Mouse (Mus musculus) cerebellum, adult 11-12 months (tissue): Measurements from ENCODE around the gene Pip4p1.
"Not testable (repeated sequence)": the region's sequence is repeated elsewhere in the genome, so short reads cannot be mapped to it uniquely, and the experiment has no call there.

Experiments used
- DNase-seq: peaks from one replicate; pipeline ENCODE4 v3.0.0; 2022

Gene Pip4p1

DNA sequence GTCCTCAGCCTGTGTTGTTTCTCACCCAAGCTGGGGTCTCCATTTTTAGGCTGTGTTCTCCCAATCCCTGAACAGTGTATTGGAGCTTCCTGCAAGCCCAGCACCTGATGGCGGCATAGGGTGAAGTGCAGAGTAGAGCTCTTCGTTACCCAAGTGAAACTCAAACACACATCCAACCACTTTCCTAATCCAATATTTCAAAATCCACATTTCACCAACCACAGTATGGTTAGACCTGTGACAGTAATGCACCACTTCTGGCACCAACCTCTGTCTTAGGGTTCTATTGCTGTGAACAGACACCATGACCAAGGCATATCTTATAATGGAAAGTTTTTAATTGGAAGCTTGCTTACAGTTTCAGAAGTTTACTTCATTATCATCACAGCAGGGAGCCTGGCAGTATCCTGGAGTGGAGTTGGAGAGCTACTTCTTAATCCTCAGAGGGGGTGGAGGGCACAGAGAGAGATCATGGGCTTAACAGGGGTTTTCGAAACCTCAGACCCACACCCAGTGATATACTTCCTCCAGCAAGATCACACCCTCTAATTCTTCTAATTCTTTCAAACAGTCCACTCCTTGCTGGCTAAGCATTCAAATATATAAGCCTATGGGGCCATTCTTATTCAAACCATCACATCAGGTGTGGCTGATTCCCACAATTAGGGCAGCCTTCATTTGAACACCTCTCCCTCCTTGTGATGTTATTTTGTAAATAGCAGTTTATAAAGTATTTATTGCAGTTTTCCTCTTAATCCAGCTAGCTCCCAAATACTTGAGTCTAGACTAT, 7.7 kb upstream of the Pip4p1 start:
- DNase-seq, result no peak

DNA sequence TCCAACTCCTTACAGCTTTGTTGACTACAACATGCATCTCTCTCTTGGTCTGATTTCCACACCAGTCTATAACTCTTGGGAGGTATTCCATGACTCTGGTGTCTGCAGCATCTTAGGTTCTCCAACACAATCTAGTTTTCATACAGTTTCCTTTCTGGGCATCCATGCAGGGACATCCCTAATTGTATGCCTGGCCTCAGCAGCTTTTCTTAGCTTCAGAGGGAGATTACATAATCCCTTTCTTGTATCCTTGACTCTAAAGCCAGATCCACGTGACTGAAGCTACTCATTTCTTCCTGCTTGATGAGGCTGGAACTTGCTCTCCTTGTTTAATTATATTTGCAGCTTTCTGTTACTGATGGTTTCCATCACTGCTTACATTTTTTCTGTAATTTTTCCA, 6.0 kb upstream of the Pip4p1 start:
- no peak for DNase-seq

DNA sequence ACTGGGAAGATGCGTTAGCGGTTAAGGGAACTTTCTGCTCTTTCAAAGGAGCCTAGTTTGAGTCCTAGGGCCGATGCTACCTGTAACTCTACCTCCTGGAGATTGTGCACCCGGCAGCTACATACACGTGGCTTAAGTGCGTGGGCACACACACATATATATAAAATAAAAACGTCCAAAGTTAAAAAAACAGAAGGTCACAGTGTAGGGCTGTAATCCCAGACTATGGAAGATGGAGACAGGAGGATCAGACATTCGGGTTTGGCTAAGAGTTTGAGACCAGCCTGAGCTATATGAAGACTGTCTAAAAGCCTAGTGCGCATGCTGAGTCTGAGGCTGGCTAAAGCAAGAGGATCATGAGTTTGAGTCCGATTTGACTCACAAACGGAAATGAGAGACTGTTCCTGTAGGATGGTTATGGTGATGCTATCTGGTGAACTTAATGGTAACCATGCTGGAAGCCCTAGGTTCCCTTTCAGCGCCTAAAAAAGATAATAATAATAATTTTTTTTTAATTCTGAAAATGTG, 901 bp upstream of the Pip4p1 start:
- DNase-seq, result no peak

DNA sequence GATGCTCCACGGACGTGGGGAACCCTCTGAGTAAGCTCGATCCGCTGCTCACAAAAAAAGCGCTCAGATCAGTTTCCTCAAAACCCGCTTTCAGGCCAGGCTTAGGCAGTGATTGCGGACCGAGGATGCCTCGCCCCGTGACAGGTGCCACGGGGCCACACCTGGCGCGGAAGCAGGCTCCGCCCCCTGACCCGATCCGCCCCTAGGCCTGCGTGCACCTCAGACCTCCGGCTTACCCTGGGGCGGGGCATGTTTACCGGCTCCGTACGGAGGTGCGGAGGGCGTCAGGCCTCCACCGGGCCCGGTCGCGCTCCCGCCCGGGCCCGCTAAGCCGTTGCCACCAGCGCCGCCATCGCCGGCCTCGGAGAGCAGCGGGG, 291 bp downstream of the Pip4p1 start:
- no peak for DNase-seq

DNA sequence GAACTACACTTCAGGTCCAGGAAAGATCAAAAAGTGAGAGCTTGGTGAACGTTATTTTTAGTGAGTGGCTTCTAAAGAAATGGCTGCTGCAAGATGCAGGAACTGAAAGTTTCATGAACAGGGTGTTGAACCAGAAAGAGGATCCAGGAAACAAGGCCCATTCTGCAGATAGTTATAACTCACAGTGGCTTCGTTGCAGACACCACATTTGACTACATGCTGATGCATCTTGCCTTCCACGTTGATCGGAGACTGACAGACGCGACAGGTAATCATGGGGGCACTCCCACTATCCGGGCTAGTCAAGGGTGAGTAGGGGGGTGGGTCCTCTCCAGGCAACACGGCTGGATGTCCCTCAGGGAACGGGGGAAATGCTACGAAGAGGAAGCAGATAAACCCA, 705 bp downstream of the Pip4p1 start:
- no peak for DNase-seq

DNA sequence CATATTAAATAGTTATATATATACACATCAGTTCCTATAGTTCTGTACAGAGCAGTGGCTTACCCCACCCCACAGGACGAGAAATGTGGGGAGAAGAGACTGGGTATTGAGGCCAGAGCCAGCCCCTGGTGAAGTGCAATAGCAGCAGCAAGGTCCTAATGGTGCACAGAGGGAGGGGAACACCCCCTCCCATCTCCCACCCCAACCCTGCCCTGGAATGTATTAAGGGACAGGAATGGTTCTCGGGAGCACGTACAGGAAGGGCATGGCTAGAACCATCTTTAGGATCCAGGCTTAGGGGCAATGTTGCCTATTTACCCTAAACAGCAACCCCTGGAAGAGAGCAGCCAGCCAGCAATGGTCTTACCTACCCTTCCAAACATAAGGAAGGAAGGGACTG, 3.3 kb downstream of the Pip4p1 start:
- no peak for DNase-seq

DNA sequence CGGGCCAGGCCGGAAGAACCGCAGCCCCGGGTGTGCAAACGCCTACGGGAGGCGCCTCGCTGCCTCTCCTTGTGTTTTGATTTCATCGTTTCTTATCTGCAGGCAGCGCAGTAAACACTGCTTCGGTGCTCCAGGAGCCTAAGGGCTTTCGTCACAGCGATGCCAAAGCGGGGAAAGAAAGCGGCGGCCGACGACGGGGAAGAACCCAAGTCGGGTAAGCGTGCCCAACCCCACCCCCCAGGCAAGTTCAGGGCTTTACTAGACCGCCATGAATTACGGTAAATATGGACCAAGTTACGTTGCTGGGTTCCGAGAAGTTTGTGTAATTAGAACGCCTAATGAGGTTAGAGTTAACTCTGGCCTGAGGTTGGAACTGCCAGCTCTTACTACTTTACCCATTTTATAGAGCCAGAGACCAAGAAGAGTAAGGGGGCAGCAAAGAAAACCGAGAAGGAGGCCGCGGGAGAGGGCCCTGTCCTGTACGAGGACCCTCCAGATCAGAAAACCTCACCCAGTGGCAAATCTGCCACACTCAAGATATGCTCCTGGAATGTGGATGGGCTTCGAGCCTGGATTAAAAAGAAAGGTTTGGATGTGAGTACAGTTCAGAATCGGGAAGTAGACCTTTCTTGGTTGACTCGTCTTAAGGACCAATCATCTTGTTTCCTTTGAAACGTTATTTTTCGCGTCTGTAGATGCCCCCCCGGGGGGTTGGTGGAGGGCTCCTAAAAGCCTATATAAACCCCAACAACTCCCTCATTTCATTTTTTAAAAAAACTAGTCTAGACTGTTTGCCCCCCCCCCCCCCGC, 5.3 kb downstream of the Pip4p1 start:
- DNase-seq, result peak; percentile 29

DNA sequence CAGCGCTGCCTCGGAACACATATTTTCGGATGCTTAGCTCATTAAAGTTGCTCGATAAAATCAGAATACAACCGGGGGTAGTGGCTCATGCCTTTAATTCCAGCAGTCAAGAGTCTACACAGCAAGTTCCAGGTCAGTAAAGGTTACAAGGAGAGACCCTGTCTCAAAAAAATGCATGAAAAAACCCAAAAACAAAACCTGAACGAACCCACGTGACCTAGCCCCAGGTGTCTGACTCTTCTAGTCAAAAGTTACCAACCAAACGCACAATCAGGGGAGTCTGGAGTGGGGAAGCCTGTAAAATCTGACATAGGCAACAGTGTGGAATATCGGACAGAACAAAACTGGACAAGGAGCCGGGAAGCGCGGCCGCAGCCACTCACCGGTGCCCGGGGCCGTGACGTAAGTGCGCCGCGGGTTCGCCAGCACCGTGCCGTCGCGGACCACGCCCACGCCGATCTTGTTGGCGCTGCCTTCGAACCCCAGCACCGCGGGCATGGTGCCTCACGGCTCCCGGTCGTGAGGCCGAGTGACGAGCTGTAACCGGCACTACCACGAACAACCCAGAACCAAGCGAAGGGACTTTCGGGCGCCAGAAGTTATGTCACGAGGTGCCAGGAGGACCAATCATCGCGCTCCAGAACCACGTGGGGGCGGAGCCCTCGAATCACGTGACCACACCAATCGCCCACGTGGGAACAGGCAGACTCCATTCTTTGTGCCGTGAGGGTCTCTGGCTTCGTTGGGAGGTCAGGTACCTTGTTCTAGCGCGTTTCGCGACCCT, 6.2 kb downstream of the Pip4p1 start, which contains the start of the genes Osgep and Apex1:
TSS of gene Osgep (minus strand) at position 613 of the 784 bp plus-strand sequence.
TSS of gene Apex1 (plus strand) at position 688 of the 784 bp plus-strand sequence.
- peak; percentile 97 for DNase-seq

DNA sequence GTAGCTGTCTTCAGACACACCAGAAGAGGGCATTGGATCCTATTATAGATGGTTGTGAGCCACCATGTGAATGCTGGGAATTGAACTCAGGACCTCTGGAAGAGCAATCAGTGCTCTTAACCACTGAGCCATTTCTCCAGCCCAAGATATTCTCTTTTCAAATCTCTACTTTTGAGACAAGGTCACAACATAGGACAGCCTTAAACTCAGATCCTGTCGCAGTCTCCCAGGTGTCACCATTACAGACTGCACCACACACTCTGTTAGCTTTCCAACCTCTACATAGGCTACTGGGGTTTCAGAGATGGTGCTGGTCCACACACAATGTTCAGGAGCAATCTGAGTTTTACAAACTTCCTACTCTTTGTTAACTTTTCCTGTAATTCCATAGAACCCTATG, 7.2 kb downstream of the Pip4p1 start:
- DNase-seq, result not testable (repeated sequence)

DNA sequence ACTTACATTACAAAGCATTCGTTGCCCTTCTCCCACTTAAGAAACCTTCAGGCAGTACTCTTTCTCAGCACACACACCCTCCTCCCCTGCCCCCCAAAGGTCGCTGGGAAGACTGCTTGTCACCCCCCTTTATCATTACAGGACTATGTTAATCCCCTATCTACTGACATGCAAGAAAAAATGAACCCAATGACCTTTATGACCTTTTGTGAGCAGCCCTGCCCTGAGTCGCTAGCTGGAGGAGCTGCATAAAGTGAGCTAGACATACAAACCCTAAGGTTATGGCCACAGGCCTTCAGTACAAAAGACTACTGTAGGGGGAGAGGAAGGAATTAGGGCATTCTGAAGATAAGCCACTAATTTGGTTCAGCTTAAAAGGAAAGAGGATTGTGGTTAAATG, 19.3 kb downstream of the Pip4p1 start:
- no peak for DNase-seq

DNA sequence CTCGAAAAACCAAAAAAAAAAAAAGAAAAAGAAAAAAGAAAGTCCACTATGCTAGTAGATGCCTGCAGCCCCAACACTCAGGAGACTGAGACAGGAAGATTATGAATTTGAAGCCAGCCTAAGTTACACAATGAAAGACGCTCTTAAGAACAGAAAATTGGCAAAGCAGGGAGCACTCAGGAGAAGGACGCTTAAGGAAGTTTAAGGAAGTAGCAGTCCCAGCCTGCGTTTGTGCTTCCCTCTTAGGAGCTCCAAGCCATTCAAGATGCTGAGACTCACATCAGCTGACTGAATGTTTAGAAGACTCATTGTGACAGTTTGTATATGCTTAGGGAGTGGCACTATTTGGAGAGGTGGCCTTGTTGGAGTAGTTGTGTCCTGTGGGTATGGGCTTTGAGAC, 22.5 kb downstream of the Pip4p1 start:
- no peak for DNase-seq

DNA sequence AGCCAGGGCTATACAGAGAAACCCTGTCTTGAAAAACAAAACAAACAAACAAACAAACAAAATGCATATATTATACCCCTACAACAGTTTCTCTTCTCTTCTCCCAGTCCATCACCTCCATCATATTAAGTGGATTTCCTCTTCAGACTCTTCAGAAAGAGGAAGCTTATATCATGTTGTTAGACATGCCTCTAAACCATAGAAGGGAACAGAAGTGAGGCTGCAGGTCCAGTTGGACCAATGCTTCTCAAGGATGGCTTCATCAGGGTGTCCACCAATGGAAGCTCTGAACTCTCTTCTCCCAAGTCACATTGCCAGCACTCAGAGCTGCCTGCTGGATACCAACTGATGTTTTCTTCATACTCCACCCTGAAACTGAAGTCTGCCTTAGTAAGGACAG, 25.3 kb downstream of the Pip4p1 start:
- not testable (repeated sequence) for DNase-seq

DNA sequence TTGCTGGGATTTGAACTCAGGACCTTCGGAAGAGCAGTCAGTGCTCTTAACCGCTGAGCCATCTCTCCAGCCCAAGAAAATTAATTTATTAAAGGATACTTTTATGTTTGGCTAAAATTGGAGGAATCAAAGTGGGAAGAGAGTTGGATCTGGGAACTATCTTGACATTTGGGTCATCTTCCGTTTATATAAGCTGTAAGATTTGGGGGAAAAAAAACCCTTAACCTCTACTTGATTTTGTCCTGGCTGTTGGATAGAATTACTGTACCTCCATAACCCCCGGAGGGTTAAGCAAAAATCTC, 25.9 kb downstream of the Pip4p1 start:
- no peak for DNase-seq

DNA sequence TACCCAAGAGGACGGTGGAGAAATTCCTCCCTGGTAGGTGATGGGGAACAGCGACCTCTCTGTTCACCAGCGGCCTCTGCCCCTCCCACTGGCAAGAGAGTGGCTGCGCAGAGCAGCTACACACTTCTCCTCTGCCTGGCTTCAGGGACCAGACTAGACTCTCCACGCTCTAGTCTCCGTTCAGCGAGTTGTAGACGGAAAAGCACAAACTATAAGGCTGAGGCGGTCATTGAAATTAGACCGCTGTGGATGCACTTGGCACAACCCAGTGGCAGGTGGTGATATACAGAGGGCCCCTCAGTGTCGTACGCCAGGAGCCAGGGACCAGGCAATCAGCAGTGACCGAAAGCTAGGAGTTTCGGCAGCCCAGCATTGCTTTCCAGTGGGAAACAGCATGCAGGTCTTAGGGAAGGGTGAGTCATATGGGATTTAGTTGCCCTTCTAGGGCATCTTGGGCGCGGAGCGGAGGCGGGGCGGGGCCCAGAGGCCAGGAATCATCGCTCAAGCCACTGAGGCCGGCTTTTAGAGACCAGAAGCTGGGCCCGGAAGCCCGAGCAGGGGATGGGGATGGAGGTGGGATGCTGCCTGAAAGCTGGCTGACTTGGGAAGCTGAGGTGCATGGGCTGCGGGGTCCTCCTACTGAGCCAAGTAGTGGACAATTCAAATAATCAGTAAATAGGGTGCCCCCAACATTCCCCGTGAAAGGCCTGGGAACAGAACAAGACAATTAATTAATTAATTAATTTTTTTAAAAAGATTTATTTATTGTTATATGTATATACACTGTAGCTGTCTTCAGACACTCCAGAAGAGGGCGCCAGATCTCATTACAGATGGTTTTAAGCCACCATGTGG, 26.5 kb downstream of the Pip4p1 start:
- peak; percentile 71 for DNase-seq

DNA sequence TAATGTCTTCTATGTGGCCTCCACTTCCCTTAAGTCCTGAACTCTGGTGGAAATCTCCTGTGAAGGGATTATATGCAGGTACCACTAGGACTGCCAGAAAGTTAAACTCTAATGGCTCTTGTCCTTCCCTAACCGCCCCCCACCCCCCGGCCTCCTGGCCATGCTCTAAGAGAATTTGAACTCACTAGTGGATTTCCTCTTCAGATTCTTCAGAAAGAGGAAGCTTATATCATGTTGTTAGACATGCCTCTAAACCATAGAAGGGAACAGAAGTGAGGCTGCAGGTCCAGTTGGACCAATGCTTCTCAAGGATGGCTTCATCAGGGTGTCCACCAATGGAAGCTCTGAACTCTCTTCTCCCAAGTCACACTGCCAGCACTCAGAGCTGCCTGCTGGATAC, 32.7 kb downstream of the Pip4p1 start:
- not testable (repeated sequence) for DNase-seq

DNA sequence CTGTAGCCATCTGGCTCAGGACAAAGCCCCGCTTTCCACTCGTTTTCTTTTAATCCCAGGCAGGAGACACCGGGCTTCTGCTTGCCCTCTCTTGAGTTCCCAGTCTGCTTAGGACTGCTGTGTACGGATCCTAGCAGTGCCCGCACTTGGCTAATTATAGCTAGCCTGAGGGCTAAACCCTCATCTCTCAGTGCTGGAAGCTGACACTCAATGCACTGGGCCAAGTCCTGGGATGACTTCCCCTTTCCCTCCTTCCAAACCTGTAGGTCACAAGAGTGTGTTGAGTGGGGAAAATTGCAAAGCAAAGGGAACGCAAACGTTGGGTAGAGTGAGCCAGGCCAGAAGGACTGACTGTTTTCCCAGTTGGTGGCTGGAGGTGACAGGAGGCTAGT, 33.3 kb downstream of the Pip4p1 start, which contains the start of gene Klhl33:
TSS of gene Klhl33 (minus strand) at position 134 of the 392 bp plus-strand sequence.
- peak; percentile 60 for DNase-seq

DNA sequence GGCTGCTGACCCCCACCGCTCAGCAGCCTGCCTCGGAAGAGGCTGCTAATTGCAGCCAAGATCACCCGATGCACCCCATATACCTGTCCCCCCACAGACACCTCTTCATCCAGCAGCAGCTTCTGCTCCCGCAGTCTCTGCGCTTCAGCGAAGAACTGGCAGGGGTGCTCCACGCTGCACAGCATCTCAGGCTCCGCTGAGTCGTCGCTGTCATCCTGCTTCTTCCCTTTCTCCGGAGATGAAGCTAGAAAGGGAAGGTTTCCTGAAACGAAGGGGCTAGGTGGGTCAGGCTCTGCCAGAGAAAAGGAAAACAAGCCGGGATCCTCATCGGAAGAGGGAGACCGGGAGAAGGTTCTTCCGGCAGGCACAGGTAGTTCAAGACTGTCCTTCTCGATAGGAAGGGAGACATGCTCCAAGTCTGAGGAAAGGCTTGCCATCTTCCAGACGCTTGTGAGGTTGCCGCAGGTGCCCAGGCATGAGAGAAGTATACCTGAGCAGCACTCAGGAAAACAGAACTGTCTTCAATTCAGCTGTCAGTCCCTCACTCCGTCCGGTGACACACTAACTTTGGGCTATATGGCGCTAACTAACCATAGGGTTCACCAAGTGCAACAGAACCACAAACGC, 33.8 kb downstream of the Pip4p1 start:
- DNase-seq, result no peak

DNA sequence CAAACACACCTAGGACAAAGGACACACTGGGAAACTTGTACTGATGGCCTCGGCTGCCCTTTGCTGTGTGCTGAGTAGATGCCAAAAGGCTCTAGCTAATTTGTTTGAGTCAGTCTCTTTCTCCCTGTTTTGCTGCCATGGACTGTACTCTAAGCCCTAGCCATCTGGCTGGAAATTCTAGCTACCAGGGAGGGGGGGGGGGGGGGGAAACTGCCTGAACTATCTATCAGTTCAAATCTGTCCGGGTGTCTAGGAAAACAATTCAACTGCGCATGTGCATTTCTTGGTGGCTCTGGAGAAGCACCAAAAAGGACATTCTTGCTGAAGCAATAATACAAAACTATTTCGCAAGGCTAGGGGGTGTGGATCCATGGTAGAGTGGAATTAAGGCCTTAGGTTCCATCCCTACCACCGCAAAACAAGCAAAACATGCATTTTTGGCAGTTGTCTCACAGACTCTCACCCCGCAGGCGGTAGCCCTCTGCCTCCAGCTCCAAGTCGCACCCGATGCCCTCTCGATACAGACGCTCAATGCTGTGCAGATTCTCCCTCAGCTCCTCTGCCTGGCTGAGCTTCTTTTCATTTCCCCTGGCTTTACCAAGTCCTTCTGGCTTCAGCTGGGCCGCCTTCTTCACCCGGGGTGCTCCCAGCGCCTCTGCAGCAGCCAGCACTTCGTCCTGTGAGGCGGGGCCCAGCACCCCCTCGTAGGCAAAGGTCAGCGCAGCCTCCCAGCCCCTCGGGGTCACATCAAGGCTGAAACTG, 34.5 kb downstream of the Pip4p1 start:
- peak; percentile 86 for DNase-seq

DNA sequence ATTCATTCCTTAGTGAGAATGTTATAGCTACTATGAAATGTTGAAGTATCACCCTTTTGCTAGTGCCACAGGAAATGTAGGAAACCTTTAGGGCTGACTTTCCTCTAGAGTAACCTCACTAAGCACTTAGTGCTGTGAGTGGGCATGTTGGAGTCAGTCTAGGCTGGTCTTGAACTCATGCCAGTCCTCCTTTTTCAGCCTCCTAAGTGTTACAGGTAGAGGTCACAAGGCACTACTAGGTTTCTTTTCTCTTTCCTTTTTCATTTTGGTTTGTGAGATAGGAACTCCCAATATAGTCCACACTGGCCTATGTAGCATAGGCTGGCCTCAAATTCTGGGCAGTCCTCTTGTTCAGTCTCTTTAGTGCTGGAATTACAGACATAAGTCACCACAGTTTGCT, 35.2 kb downstream of the Pip4p1 start:
- DNase-seq, result peak; percentile 38

DNA sequence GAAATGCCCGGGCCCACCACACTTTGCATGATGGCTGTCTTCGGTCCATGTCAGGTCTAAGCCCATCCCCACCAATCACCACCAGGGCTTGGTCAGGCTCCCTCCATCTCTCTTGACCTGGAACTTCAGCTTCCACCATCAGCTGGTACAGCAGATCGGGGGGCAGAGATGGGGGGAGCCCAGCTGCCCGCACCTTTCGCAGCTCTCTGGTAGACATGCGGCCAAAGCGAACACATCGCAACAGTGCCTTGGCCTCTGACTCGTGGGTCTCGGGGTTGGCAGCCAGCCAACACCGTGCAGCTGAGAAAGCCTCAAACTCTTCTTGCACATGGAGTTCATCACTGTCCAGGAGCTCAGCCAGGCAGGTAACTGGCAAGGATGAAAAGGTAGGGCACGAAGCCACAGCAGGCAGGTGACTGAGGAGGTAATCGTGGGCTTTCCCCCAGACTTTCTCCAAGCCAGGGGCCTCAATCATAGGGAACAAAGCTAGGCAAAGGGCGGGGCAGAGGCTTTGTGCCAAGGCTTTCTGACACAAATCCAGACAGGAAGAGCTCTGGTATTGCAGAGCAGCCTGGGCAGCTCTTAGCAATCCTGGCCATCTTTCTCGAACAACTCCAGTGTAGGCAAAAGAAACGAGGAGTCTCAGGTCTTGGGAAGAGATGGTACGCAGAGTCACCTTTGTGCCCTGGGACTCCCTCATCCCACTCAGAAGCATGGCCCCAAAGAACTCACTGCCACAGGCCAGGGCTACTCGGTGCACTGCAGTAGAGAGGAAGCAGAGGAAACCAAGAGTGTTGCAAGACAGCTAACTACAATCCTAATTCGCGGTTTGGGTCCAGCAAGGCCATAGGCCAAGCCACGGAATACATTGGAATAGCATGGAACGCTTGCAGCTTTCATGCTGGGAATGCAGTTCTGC, 37.9 kb downstream of the Pip4p1 start:
- DNase-seq, result peak; percentile 49
